Mouse (Mus musculus) liver, postnatal 0 days (tissue): ENCODE data around the gene Galr2. TPM values are rescaled to one million over a fixed set of nuclear protein-coding genes. Genes with fewer than 3 reads are reported as not detected.

Experiments
- ATAC-seq: fragments of 200-750 bp; cut with Nextera tagmentation; 2 replicates; pipeline ENCODE4 v1.8.0; 2017; ENCODE audit warnings: mild to moderate bottlenecking, moderate library complexity
- DNase-seq: peaks from one replicate; pipeline ENCODE4 v3.0.0-alpha.2; 2016
- H3K27ac ChIP-seq: fragments of 300-500 bp; sonication (generic); 2 replicates; pipeline ENCODE4 v1.5.1; 2014; ENCODE audit warnings: antibody characterized with exemption, moderate library complexity, mild to moderate bottlenecking, low read depth
- H3K27me3 ChIP-seq: fragments of 300-500 bp; sonication (generic); 2 replicates; pipeline ENCODE4 v1.6.1; 2014; ENCODE audit warnings: low read length, control low read depth, mixed read lengths; ENCODE audit not compliant: insufficient read depth
- H3K36me3 ChIP-seq: fragments of 300-500 bp; sonication (generic); replicated peaks from 2 replicates; pipeline ENCODE4 v1.6.1; 2014; ENCODE audit warnings: mild to moderate bottlenecking, control low read depth, low read length, moderate library complexity, mixed read lengths; ENCODE audit not compliant: insufficient read depth
- H3K4me1 ChIP-seq: fragments of 300-500 bp; sonication (generic); 2 replicates; pipeline ENCODE4 v1.6.1; 2014; ENCODE audit warnings: antibody characterized with exemption, mild to moderate bottlenecking, control low read depth; ENCODE audit not compliant: insufficient read depth
- H3K4me2 ChIP-seq: fragments of 300-500 bp; sonication (generic); 2 replicates; pipeline ENCODE4 v1.6.1; 2014; ENCODE audit warnings: low read depth, mild to moderate bottlenecking, low read length, moderate library complexity, mixed read lengths
- H3K4me3 ChIP-seq: fragments of 300-500 bp; sonication (generic); 2 replicates; pipeline ENCODE4 v1.5.1; 2014; ENCODE audit warnings: low read depth, low read length
- H3K9ac ChIP-seq: fragments of 300-500 bp; sonication (generic); replicated peaks from 2 replicates; pipeline ENCODE4 v1.6.1; 2014; ENCODE audit warnings: mild to moderate bottlenecking, moderate library complexity
- H3K9me3 ChIP-seq: fragments of 300-500 bp; sonication (generic); 2 replicates; pipeline ENCODE4 v1.6.1; 2016; ENCODE audit warnings: mild to moderate bottlenecking, control low read depth, low read length, mixed read lengths
- CTCF ChIP-seq: sonication (generic); IDR thresholded peaks from 2 replicates; pipeline ENCODE4 v1.5.1; 2016; ENCODE audit warnings: antibody characterized with exemption, low read depth
- EP300 ChIP-seq: IDR thresholded peaks from 2 replicates; pipeline ENCODE4 v1.6.1; 2016; ENCODE audit warnings: antibody characterized with exemption, low read depth, mild to moderate bottlenecking
- WGBS: fragments of 180-500 bp; shearing (Covaris S2); extraction: QIAGEN DNeasy Blood & Tissue Kit; methylation state at CpG from one replicate; pipeline ENCODE4 v1.1.7; 2014; ENCODE audit not compliant: insufficient replicate concordance; 5-methylcytosine and 5-hydroxymethylcytosine counted together
- polyA plus RNA-seq: library from polyadenylated mRNA; unstranded; fragments of >200 nt; fragmentation: Nextera tagmentation; extraction: Ambion mirVana; gene quantifications from 2 replicates; pipeline ENCODE4 v1.2.1, GENCODE M21; 2015

The Galr2 gene
- not detected in 2 replicates for polyA plus RNA-seq

GRCm38 (mm10) chr11:116280751-116281663 is at the start of gene Galr2:
Galr2 (plus strand) TSS chr11:116280939.
- Histone ChIP-seq H3K27ac (no peak within 1 kb of the TSS), H3K27me3 (peaks cover 50% of the 10 kb centered on the region), H3K4me1 (peaks cover 3% of the 10 kb centered on the region; the same call in 1 of the 2 replicates), H3K36me3 (no peaks in the 10 kb centered on the region), H3K9me3 (no peaks in the 10 kb centered on the region), H3K4me3 (0 out of 2 replicates have a peak within 1 kb of the TSS, but pooled peaks have one; percentile 17), H3K9ac (no peak within 1 kb of the TSS), H3K4me2 (peak within 1 kb of the TSS; percentile 40)
- no peak for ATAC-seq
- WGBS = 8% methylated on average over 46 of the region's 48 CpGs
- DNase-seq = no peak
- TF ChIP-seq EP300 (no peak), CTCF (no peak)

- H3K36me3 ChIP-seq = no peaks in the 10 kb centered on the region
- no peaks in the 10 kb centered on the region for H3K9me3 ChIP-seq
- H3K4me2 ChIP-seq = no peak overlapping the region
- no peak for ATAC-seq
- H3K4me3 ChIP-seq = no peak overlapping the region
- TF ChIP-seq EP300 = no peak
- no peak for TF ChIP-seq CTCF
- no peak overlapping the region for H3K9ac ChIP-seq
- WGBS = 49% methylated on average over 17 of the region's 17 CpGs
- H3K27me3 ChIP-seq = no peaks in the 10 kb centered on the region
- H3K4me1 ChIP-seq = no peaks in the 10 kb centered on the region
- H3K27ac ChIP-seq = no peak overlapping the region
- peak; percentile 16 for DNase-seq
Observed at GRCm38 (mm10) chr11:116232427-116232826, 48.3 kb upstream of the Galr2 start.

- Histone ChIP-seq H3K27me3 (0 out of 2 replicates have a peak, but pooled peaks cover 7% of the 10 kb centered on the region), H3K27ac (no peak overlapping the region), H3K36me3 (no peaks in the 10 kb centered on the region), H3K4me2 (no peak overlapping the region), H3K4me1 (peaks cover 5% of the 10 kb centered on the region), H3K4me3 (no peak overlapping the region), H3K9me3 (no peaks in the 10 kb centered on the region), H3K9ac (no peak overlapping the region)
- no peak for ATAC-seq
- peak; percentile 25 for DNase-seq
- TF ChIP-seq CTCF (no peak), EP300 (no peak)
- 67% methylated on average over 8 of the region's 8 CpGs for WGBS
Observed at GRCm38 (mm10) chr11:116234901-116235300, 45.8 kb upstream of the Galr2 start.

GRCm38 (mm10) chr11:116237742-116238395 is 42.9 kb upstream of the Galr2 start, which contains the start of gene Evpl:
Evpl (minus strand) TSS chr11:116238077.
- Histone ChIP-seq H3K9me3 (no peaks in the 10 kb centered on the region), H3K27ac (no peak within 1 kb of the TSS), H3K27me3 (0 out of 2 replicates have a peak, but pooled peaks cover 7% of the 10 kb centered on the region), H3K4me2 (peak within 1 kb of the TSS; percentile 62), H3K36me3 (no peaks in the 10 kb centered on the region), H3K4me1 (peaks cover 5% of the 10 kb centered on the region), H3K9ac (no peak within 1 kb of the TSS), H3K4me3 (peak within 1 kb of the TSS; percentile 20)
- WGBS = 23% methylated on average over 26 of the region's 31 CpGs
- TF ChIP-seq CTCF (no peak), EP300 (no peak)
- peak; percentile 89 for ATAC-seq
- DNase-seq = peak; percentile 75

GRCm38 (mm10) chr11:116239797-116240196 is 40.9 kb upstream of the Galr2 start:
- H3K9me3 ChIP-seq = no peaks in the 10 kb centered on the region
- ATAC-seq (no peak), DNase-seq (no peak)
- no peak overlapping the region for H3K27ac ChIP-seq
- TF ChIP-seq EP300 = no peak
- no peak for TF ChIP-seq CTCF
- no peak overlapping the region for H3K4me3 ChIP-seq
- no peak overlapping the region for H3K4me2 ChIP-seq
- 0 out of 2 replicates have a peak, but pooled peaks cover 7% of the 10 kb centered on the region for H3K27me3 ChIP-seq
- H3K9ac ChIP-seq = no peak overlapping the region
- 65% methylated on average over 7 of the region's 7 CpGs for WGBS
- peaks cover 5% of the 10 kb centered on the region for H3K4me1 ChIP-seq
- peaks cover 7% of the 10 kb centered on the region; the same call in 1 of the 2 replicates for H3K36me3 ChIP-seq

- no peak overlapping the region for H3K4me3 ChIP-seq
- H3K27ac ChIP-seq = no peak overlapping the region
- no peaks in the 10 kb centered on the region for H3K9me3 ChIP-seq
- peaks cover 5% of the 10 kb centered on the region for H3K4me1 ChIP-seq
- ATAC-seq (no peak), DNase-seq (no peak)
- TF ChIP-seq CTCF (no peak), EP300 (no peak)
- no peak overlapping the region for H3K9ac ChIP-seq
- H3K4me2 ChIP-seq = no peak overlapping the region
- peaks cover 23% of the 10 kb centered on the region for H3K36me3 ChIP-seq
- WGBS = 69% methylated on average over 12 of the region's 12 CpGs
- 0 out of 2 replicates have a peak, but pooled peaks cover 7% of the 10 kb centered on the region for H3K27me3 ChIP-seq
Observed at GRCm38 (mm10) chr11:116241744-116242235, 38.9 kb upstream of the Galr2 start.
